Mouse (Mus musculus): Measurements from ENCODE around the gene Zfp663. TPM values are rescaled to one million over a fixed set of nuclear protein-coding genes. Genes with fewer than 3 reads are reported as not detected.

Zfp663 gene
- 4.9 and 5.1 TPM in 2 replicates for polyA plus RNA-seq (2012; rRNA removed)

DNA sequence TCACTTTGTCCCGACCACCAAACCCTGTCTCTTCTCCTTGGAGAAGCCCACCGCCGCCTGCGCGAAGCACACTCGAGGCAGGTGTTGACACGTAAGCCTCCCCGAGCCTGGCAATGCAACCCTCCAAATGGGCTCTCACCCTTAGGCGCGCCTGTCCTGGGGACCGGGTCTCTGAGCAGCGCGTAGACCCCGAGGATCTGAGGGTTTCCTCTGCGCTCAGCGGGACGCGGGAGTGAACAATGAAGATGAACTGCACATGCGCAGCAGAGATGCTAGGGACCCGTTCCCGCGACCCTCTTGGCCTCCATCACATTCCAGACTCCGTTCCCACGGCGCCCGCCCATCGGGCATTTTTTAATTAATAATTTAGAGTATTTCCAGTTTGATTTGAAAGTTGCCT is at the start of gene Zfp663:
Gene Zfp663, minus strand, starts transcription at position 234 of the 400 bp plus-strand sequence.

GRCm38 (mm10) chr2:165387844-165388495 is 19.4 kb upstream of the Zfp663 start, which contains the start of gene Zfp334:
Gene Zfp334 (minus strand): TSS chr2:165388259.

GRCm38 (mm10) chr2:165326304-165327190 is 42.0 kb downstream of the Zfp663 start, which contains the start of gene Elmo2:
Gene Elmo2 (minus strand): TSS chr2:165326479.

Other genes starting within 250 kb of the Zfp663 start
- gene Cdh22, start 133.9 kb downstream of the Zfp663 start, polyA plus RNA-seq (2012; rRNA removed): 11.9 and 12.2 TPM in 2 replicates
- 54.2 and 56.0 TPM in 2 replicates for gene Slc35c2, start 80.9 kb downstream of the Zfp663 start, polyA plus RNA-seq (2012; rRNA removed)
- gene Elmo2, start 42.2 kb downstream of the Zfp663 start, polyA plus RNA-seq (2012; rRNA removed): 106 and 108 TPM in 2 replicates
- 12.4 and 12.9 TPM in 2 replicates for gene Zfp334, start 19.5 kb upstream of the Zfp663 start, polyA plus RNA-seq (2012; rRNA removed)
- 0.03 and 0.20 TPM in 2 replicates for gene Ocstamp, start 31.7 kb upstream of the Zfp663 start, polyA plus RNA-seq (2012; rRNA removed)
- 5.4 and 6.9 TPM in 2 replicates for gene Slc13a3, start 104.5 kb upstream of the Zfp663 start, polyA plus RNA-seq (2012; rRNA removed)
- 35.6 and 38.5 TPM in 2 replicates for gene Trp53rka, start 124.6 kb upstream of the Zfp663 start, polyA plus RNA-seq (2012; rRNA removed)
- 1.5 and 1.7 TPM in 2 replicates for gene Slc2a10, start 135.1 kb upstream of the Zfp663 start, polyA plus RNA-seq (2012; rRNA removed)
- 7.8 and 10.0 TPM in 2 replicates for gene Eya2, start 226.3 kb upstream of the Zfp663 start, polyA plus RNA-seq (2012; rRNA removed)

Data from central nervous system, embryonic 18 days (tissue).